Mouse (Mus musculus) urinary bladder, postnatal 36 days (tissue): ENCODE data around the gene Rasl10a.
"Not testable (repeated sequence)": the region's sequence is repeated elsewhere in the genome, so short reads cannot be mapped to it uniquely, and the experiment has no call there.

Source experiments
- DNase-seq, 2 experiments: peaks; one replicate each; pipeline ENCODE4 v3.0.0; 2022; ENCODE audit warnings: low spot score in 2 of 2, mixed read lengths in 1 of 2

Rasl10a gene

DNA sequence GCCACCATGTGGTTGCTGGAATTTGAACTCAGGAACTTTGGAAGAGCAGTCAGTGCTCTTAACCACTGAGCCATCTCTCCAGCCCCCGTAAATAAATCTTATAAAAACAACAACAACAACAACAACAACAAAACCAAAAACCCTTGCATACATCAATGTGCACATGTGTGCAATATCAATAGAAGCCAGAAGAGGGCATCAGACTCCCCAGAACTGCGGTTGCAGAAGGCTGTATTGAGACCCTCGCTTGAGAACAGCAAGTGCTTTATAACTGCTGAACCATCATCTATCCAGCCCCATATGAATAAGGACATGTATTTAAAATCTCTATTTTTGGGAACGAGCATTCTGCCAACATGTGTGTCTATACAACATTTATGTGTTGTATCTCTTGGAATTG lies 17.0 kb downstream of the Rasl10a start:
- no peak for DNase-seq

- DNase-seq = no peak
Measured at GRCm38 (mm10) chr11:5075760-5076159, 17.8 kb downstream of the Rasl10a start.

- not testable (repeated sequence) for DNase-seq
Measured at GRCm38 (mm10) chr11:5076843-5077242, 18.9 kb downstream of the Rasl10a start.

DNA sequence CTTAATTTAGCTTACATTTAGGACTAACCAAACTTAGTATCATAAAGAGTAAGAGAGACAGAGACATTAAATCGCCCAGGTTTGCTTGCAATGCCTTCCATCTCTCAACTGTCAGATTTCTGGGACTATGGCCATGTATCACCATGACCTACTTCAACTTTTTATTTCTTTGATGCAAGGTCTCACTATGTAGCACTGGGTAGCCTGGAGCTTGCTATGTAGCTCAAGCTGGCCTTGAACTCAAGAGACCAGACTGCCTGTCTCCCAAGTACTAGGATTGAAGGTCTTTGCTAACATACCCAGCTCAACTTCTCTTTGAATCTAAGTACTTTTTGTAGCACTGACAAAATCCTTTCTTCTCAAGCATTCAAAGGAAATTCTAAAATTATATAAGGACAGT lies 31.2 kb downstream of the Rasl10a start:
- DNase-seq = no peak

DNA sequence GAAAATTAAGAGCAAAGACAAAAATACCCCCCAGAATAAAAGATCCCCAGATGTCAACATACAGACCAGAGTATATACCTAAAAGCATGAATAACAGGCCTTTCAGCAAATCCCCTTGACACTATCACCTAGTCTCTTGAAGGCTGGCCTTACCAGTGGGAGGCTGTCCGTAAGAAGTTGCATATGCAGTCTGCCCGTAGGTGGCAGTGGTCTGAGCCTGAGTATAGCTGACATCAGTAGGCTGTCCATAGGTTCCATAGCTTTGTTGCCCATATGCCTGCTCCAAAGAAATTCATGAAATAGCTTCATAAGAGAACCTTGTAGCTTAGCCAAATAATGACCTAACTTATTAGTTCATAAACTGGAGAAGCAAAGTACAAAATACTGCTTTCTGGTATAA lies 33.8 kb downstream of the Rasl10a start:
- no peak for DNase-seq

GRCm38 (mm10) chr11:5095877-5096276 lies 37.9 kb downstream of the Rasl10a start:
- DNase-seq = no peak

DNA sequence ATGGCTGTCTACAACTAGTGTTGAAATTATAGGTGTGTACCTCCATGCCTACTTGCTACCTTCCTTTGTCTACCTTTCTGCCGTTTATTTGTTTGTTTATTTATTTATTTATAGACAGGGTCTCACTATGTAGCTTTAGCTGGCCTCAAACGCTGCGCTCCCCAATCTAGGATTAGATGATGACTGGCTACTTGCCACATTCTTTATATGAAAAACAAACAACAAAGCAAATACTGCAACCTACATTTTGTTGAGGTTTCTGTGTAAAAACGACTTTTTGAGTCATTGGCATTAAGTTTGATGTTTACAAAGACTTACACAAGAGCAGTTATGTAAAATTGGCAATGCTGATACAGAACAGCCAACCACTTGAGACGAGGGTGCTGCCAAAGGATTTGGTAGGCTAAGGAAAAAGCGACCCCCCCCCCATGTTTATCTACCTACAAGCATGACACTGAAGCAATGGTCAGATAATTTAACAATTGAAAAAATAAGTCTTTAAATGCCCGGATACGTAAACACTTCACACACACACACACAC lies 38.6 kb downstream of the Rasl10a start:
- no peak for DNase-seq

GRCm38 (mm10) chr11:5098035-5098735 lies 40.3 kb downstream of the Rasl10a start:
- DNase-seq = no peak

DNA sequence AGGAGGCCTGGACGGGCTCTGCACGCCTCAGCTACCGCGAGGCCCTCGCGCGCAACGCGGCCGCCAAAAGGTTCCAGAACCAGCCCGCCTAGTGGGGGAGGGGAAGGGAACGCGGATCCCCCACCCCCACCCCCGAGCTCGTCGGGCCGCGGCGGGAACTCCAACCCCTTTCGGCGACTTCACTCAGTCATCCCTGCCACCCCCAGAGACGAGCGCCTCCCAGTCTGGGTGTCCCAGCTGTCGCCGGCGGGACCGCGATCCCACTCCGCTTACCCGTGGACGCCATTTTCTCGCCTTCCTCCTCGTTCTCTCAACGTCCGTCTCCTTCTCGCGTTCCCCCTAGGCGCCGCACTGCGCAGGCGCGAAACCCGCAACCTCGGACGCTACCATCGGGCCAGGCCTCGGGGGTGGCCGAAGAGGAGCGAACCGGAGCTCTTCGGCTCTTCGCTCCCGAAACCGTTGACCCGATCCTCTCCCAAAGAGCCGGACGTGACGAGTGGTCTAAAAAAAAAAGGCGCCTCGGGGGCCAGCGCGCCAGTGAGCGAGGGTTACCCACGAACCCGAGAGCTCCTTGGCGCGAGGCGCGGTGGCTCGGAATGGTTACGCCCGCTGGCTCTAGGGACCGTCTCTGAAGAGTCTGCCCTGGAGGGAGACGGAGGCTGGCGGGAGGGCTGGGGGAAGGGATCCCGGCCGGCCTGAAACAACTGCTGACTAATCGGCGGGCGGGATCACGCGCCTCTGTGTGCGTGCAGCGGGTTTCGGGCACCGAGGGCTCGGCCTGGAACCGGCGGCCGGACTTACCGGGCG lies 41.0 kb downstream of the Rasl10a start, which contains the start of the genes Rhbdd3 and Ewsr1:
Gene Rhbdd3, plus strand, starts transcription at position 191 of the 807 bp plus-strand sequence.
Gene Ewsr1, minus strand, starts transcription at position 531 of the 807 bp plus-strand sequence.
- peak; percentile 97 to 98 for DNase-seq

GRCm38 (mm10) chr11:5099576-5100183 lies 41.8 kb downstream of the Rasl10a start:
- DNase-seq = peak; percentile 84 to 86

- no peak for DNase-seq
Measured at GRCm38 (mm10) chr11:5100283-5100682, 42.4 kb downstream of the Rasl10a start.

GRCm38 (mm10) chr11:5100801-5101200 lies 42.9 kb downstream of the Rasl10a start:
- no peak for DNase-seq

DNA sequence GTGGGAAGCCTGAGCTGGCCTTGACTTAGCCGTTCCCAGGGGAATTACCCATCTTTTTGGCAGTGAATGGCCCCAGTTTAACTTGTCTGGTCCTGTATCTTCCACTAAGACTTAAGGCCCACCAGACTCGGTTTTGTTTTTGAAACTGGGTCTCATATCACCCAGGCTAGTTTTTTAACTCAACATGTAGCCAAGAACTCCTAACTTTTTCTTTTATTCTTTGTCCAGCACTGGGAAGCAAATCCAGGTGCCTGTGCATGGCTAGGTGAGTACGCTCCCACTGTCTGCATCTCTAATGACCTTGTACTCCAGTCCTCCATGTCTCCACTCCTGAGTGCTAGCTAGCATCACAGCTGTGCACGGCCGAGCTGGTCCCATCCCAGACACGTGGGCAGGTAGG lies 43.7 kb downstream of the Rasl10a start:
- DNase-seq = no peak

DNA sequence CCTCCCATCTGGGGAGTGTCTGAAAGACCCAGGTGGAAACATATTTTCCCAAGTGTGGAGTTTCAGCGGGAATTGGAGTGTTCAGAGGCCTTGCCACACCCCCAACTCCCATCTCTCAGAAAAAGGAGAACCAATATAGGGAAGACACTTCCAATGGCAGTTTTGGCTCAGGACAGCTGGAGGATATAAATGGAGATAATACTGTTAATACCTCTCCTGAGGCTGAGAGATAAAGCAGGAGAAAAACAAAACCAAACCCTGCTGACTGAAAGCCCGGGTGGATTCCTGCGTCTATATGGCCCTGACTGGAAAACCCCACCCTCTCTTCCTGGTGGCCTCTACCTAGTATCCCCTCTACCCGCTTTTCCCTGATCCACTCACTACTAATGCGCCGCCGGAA lies 44.5 kb downstream of the Rasl10a start:
- no peak for DNase-seq

DNA sequence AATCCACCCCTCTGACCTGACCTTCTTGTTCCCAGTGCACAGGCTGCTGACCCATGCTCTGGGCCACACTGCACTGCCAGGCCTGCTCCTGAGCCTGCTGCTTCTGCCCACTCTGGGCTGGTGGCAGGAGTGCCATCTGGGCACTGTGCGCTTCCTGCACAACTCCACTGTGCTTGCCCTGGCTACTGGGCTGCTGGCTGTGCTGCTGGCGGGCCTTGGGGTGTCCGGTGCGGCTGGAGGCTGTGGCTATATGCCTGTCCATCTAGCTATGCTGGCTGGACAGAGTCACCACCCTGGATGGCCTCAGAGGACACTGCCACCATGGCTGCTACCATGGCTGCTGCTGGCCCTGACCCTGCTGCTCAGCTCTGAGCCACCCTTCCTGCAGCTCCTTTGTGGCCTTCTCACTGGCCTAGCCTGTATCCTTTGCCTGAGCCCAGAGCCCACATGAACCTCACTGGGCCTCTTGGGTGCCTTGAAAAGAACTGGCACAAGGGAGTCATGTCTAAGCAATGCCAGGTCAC lies 46.1 kb downstream of the Rasl10a start:
- DNase-seq = no peak

GRCm38 (mm10) chr11:5109441-5109840 lies 51.5 kb downstream of the Rasl10a start:
- peak; percentile 23 to 32 for DNase-seq
